Mouse (Mus musculus) monocyte, adult 2 months (primary cell): ENCODE measurements around the gene Gm14325.
"Not testable (repeated sequence)": the region's sequence is repeated elsewhere in the genome, so short reads cannot be mapped to it uniquely, and the experiment has no call there.

ENCODE experiments used
- DNase-seq, 2 experiments: peaks; one replicate each; pipeline ENCODE4 v3.0.0; 2022; ENCODE audit warnings: low spot score in 2 of 2, low read depth in 1 of 2

Gm14325 gene

DNA sequence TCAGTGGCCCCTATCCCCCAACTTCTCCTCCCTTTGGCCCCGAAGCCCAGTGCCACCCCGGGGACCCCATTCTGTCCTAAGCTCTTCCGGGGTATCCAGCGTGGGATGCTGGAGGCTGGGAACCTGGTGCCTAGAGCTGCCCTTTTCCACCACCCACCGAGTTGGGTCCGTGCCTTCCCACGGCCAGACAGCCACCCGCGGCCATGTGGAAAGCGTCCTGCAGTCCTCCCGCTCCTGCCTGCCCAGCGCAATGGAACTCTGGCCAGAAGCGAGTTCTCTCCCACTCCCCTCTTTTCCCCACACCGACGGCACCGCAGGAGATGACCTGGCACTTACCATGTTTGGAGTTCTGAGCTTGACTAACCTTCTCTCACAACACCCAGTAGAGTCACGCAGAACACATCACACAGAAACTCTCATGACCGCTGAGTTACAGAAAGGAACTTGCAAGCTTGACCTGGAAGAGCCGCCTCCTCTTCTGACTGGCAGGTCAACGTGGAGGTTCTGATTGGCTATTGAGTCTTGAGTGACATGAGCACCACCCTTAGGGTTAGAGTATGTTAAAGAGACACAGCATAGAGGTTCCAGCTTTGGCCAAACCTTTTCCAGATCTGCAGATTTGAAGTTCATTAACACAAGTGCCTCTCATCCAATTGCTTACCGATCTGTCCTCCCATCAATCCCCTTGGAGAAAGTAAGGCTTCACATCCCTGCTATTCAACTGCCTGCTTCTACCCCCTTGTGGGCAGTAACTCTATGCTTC, at the start of gene Gm14325:
TSS of gene Gm14325 (minus strand) at position 436 of the 763 bp plus-strand sequence.
- peak in 1 of 2 experiments; percentile 49 for DNase-seq

DNA sequence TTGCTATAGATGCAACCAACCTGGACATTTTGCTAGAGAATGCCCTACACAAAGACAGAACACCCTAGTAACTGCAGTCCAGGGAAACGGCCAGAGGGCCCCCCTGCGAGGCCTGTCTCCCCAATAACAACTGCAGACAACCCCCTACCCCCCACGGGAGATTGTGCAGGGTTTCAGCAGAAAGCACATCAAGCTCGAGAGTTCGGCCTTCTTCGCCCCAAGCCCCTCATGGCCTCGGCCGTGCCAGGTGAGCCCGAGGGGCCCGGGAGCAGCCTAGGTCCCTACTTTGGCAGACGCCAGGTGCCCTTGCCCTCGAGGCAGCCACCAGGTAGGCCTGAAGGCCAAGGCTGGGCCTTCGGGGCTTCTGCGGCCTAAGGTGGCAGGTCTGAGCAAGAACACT, 47.6 kb upstream of the Gm14325 start:
- not testable (repeated sequence) for DNase-seq

DNA sequence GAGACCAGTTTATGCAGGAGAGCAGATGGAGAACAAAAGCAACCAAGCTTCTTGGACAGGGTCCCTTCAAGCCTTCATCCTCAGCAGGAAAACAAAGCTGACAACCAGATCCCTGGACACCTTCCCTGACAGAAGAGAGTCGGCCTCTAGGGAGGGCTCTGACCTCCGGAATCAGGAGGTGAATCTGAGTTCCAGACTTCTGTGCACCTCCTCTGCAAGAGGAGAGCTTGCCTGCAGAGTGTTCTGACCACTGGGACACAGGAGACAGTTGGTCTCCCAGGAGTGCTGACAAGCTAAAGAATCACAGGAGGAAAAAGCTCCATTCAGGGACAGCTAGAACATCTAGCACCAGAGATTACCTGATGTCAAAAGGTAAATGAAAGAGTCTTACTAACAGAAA, 22.1 kb upstream of the Gm14325 start:
- DNase-seq, result not testable (repeated sequence)

- not testable (repeated sequence) for DNase-seq
Measured at GRCm38 (mm10) chr2:177843666-177844065, 3.5 kb upstream of the Gm14325 start.

DNA sequence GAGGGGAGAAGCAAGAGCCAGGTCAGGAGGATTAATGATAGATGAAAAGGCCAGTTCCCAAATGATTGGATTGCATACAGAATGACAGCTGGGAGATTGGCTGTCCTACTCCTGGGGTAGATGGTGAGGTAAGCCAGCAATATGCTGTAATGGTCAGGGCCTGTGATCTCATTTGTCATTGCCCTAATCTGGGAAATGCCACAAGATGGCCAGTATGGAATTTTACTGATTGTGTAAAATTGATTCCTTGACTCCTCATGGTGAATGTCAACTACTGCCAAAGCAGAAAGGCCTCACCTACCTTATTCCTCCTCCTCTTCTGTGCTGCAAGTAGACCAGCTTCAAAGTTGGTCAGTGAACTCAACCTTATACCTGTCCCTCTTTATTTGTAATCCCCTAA, 3.4 kb downstream of the Gm14325 start:
- DNase-seq, result not testable (repeated sequence)

DNA sequence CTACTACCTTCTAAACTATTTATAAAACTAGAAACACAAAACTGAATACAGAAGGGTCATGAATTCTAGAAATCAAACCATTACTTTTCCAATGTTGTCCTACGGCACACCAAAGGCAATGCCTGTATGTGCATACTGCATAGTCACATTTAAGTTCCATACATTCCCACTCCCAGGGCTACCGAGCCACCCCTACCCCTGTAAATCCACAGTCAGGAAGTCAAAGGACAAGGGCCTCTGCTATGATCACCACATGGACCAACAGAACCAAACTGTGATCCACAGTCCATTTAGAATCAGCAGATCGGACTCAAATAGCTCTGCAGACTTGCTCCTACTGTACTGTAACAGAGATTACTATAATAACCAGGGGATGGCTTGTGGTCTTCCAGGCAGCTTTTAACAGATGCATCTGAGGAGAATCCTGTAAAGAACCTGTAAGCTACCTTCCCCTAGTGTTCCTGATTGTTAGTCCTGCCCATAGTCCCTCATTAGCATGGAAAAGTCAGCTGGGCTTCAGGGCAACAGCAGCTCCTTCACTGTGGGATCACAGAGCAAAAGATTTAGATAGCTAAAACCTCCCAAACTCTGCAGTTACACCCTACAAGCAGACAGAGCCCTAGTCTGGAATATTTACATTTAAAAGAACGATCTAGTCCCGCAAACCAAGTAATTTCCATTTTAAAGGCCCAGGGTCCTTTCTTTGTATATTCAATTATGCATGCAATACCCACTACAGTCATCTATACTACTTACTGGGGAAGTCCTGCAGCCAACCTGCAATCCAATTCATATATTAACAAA, 4.2 kb downstream of the Gm14325 start:
- DNase-seq, result not testable (repeated sequence)

DNA sequence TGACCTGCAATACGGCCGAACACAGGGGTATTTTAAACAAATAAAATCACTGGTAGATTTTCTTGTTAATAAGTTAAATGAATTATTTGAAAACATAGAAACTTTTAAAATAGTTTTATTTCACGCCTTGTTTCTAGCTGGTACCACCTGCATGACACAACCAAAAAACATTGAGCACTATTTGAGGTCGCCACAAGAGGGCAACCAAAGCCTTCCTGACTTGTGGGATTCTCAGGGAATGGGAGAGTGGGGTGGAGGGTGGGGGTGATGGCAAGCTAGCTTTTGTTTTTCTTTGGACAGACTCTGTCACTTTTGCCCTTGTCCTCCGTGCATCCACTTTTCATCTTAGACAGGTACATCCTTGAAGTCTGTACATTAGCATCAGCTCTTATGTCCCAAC, 18.2 kb downstream of the Gm14325 start:
- not testable (repeated sequence) for DNase-seq

DNA sequence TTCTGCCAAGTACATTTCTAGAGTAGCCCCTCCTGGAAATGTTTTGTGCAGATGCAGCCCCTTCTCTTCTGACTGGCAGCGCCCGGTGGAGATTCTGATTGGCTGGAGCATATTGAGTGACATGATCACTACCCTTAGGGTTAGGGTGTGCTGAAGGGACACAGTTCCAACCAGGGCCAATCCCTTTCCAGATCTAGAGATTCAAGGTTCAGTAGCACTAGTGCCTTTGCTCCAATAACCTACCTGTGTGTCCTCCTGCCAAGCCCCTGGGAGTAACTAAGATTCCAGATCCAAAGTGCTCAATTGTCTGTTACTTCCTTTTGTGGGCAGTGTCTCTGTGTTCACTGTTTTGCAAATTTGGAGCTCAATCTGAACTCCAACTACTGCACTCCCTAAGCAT, 34.0 kb downstream of the Gm14325 start:
- DNase-seq, result not testable (repeated sequence)

DNA sequence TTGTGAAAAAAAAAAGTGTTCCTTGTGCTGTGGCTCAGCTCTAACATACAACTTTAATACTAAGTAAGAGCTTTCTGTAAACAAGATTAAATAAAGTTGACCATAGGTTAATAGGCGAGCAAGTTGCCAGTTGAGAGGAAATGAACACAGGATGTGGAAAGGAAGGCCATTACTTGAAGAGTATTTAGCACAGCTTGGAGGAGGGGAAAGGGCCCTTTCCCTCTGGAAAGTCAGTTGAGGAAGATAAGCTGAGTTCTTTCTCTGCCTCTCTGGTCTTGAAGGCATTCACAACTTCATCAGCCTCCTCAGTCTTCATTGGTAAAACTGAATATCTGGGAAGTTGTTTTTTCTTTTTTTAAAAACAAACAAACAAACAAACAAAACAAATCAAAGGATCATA, 52.8 kb downstream of the Gm14325 start:
- DNase-seq, result not testable (repeated sequence)
